Mouse (Mus musculus) telencephalon, adult 2 months (tissue): ENCODE data around the gene Mospd2.

Source experiments
- DNase-seq: peaks from one replicate; pipeline ENCODE4 v3.0.0-alpha.2; 2011; ENCODE audit warnings: low read depth, low spot score

Mospd2 gene

GRCm38 (mm10) chrX:164980193-164980775 lies at the start of gene Mospd2, which contains the start of gene Fancb:
TSS of gene Mospd2 (minus strand) at chrX:164980375.
TSS of gene Fancb (plus strand) at chrX:164980592.
- DNase-seq = peak; percentile 92

GRCm38 (mm10) chrX:165004779-165005324 lies 24.7 kb upstream of the Mospd2 start, which contains the start of gene Gm17604:
TSS of gene Gm17604 (minus strand) at chrX:165004829.
- DNase-seq = no peak

GRCm38 (mm10) chrX:165003141-165003540 lies 23.0 kb upstream of the Mospd2 start:
- DNase-seq = no peak

GRCm38 (mm10) chrX:164978866-164979265 lies 1.3 kb downstream of the Mospd2 start:
- DNase-seq = no peak

- DNase-seq = no peak
Measured at GRCm38 (mm10) chrX:164971206-164971605, 9.0 kb downstream of the Mospd2 start.

- DNase-seq = no peak
Measured at GRCm38 (mm10) chrX:164965750-164966448, 14.3 kb downstream of the Mospd2 start.

- DNase-seq = peak; percentile 13
Measured at GRCm38 (mm10) chrX:164952601-164953375, 27.4 kb downstream of the Mospd2 start.

- no peak for DNase-seq
Measured at GRCm38 (mm10) chrX:164951858-164952576, 28.2 kb downstream of the Mospd2 start.

- DNase-seq = no peak
Measured at GRCm38 (mm10) chrX:164941540-164941939, 38.6 kb downstream of the Mospd2 start.

GRCm38 (mm10) chrX:164912993-164913392 lies 67.2 kb downstream of the Mospd2 start:
- DNase-seq = no peak

- no peak for DNase-seq
Measured at GRCm38 (mm10) chrX:164912186-164912585, 68.0 kb downstream of the Mospd2 start.

- DNase-seq = no peak
Measured at GRCm38 (mm10) chrX:164901847-164902246, 78.3 kb downstream of the Mospd2 start.

- no peak for DNase-seq
Measured at GRCm38 (mm10) chrX:164899805-164900204, 80.4 kb downstream of the Mospd2 start.

GRCm38 (mm10) chrX:164886260-164886659 lies 93.9 kb downstream of the Mospd2 start:
- DNase-seq = no peak
